Mouse (Mus musculus) olfactory bulb, adult 2 months (tissue): ENCODE data around the gene Ralgps2. TPM values are rescaled to one million over a fixed set of nuclear protein-coding genes. Genes with fewer than 3 reads are reported as not detected.

Experiments
- H3K27ac ChIP-seq: fragments of 200-500 bp; 2 replicates; pipeline ENCODE4 v1.5.1; 2012; ENCODE audit warnings: low read depth, low read length; ENCODE audit not compliant: insufficient read depth
- H3K4me1 ChIP-seq: fragments of 200-500 bp; 2 replicates; pipeline ENCODE4 v1.6.1; 2012; ENCODE audit warnings: low read length; ENCODE audit not compliant: control insufficient read depth, insufficient read depth
- H3K4me3 ChIP-seq: fragments of 200-500 bp; 2 replicates; pipeline ENCODE4 v1.5.1; 2012; ENCODE audit warnings: mild to moderate bottlenecking, low read depth, low read length, moderate library complexity; ENCODE audit not compliant: insufficient read depth
- CTCF ChIP-seq: fragments of 200-500 bp; IDR thresholded peaks from 2 replicates; pipeline ENCODE4 v1.5.1; 2012; ENCODE audit warnings: low read depth, mild to moderate bottlenecking, low read length, moderate library complexity; ENCODE audit not compliant: insufficient read depth
- POLR2A ChIP-seq: fragments of 200-500 bp; IDR thresholded peaks from 2 replicates; pipeline ENCODE4 v1.6.1; 2012; ENCODE audit warnings: mild to moderate bottlenecking, low read depth, low read length, moderate library complexity; ENCODE audit not compliant: insufficient read depth
- WGBS: fragments of 180-500 bp; shearing (Covaris S2); methylation state at CpG from one replicate; pipeline ENCODE4 v1.1.7; 2018; 5-methylcytosine and 5-hydroxymethylcytosine counted together
- polyA plus RNA-seq: library from polyadenylated mRNA; stranded (reverse); fragments of >200 nt; gene quantifications from 2 replicates; pipeline ENCODE4 v1.2.4, GENCODE M21; 2012; ENCODE audit warnings: low replicate concordance; ENCODE audit not compliant: missing spikeins, insufficient read depth, insufficient read length

Gene Ralgps2
- polyA plus RNA-seq, 1 experiment = not detected

- H3K4me3 ChIP-seq = no peak overlapping the region
- no peak for TF ChIP-seq CTCF
- no peak for TF ChIP-seq POLR2A
- 5% methylated on average over 3 of the region's 3 CpGs for WGBS
- peaks cover 22% of the 10 kb centered on the region for H3K4me1 ChIP-seq
- H3K27ac ChIP-seq = no peak overlapping the region
These were observed 22.0 kb downstream of the Ralgps2 start for GRCm38 (mm10) chr1:156917460-156917859.

GRCm38 (mm10) chr1:156916361-156916760 lies 23.1 kb downstream of the Ralgps2 start:
- TF ChIP-seq POLR2A (no peak), CTCF (no peak)
- H3K27ac ChIP-seq = no peak overlapping the region
- no peak overlapping the region for H3K4me3 ChIP-seq
- peaks cover 17% of the 10 kb centered on the region for H3K4me1 ChIP-seq
- WGBS = 65% methylated on average over 3 of the region's 3 CpGs

- Histone ChIP-seq H3K4me3 (no peak overlapping the region), H3K27ac (no peak overlapping the region), H3K4me1 (peaks cover 13% of the 10 kb centered on the region)
- no peak for TF ChIP-seq CTCF
- no peak for TF ChIP-seq POLR2A
- 84% methylated on average over 5 of the region's 5 CpGs for WGBS
These were observed 24.5 kb downstream of the Ralgps2 start for GRCm38 (mm10) chr1:156914942-156915341.

GRCm38 (mm10) chr1:156913190-156913589 lies 26.2 kb downstream of the Ralgps2 start:
- 80% methylated on average over 6 of the region's 6 CpGs for WGBS

GRCm38 (mm10) chr1:156910948-156911347 lies 28.5 kb downstream of the Ralgps2 start:
- H3K4me3 ChIP-seq = no peak overlapping the region
- WGBS = 60% methylated on average over 2 of the region's 2 CpGs
- H3K27ac ChIP-seq = no peak overlapping the region
- no peak for TF ChIP-seq CTCF
- TF ChIP-seq POLR2A = no peak
- peaks cover 5% of the 10 kb centered on the region for H3K4me1 ChIP-seq

More at GRCm38 (mm10) chr1:156913190-156913589, 26.2 kb downstream of the Ralgps2 start:
- Histone ChIP-seq H3K27ac (no peak overlapping the region), H3K4me1 (peaks cover 8% of the 10 kb centered on the region), H3K4me3 (no peak overlapping the region)
- no peak for TF ChIP-seq CTCF
- no peak for TF ChIP-seq POLR2A

GRCm38 (mm10) chr1:156909866-156910265 lies 29.6 kb downstream of the Ralgps2 start:
- no peak for TF ChIP-seq CTCF
- no peak for TF ChIP-seq POLR2A
- Histone ChIP-seq H3K4me1 (peaks cover 4% of the 10 kb centered on the region), H3K4me3 (no peak overlapping the region), H3K27ac (no peak overlapping the region)

- TF ChIP-seq CTCF (no peak), POLR2A (no peak)
- no peak overlapping the region for H3K27ac ChIP-seq
- H3K4me1 ChIP-seq = peaks cover 3% of the 10 kb centered on the region
- H3K4me3 ChIP-seq = no peak overlapping the region
- WGBS = 96% methylated on average over 4 of the region's 4 CpGs
These were observed 30.2 kb downstream of the Ralgps2 start for GRCm38 (mm10) chr1:156909265-156909664.

- TF ChIP-seq CTCF (no peak), POLR2A (no peak)
- H3K4me3 ChIP-seq = no peak overlapping the region
- WGBS = 63% methylated on average over 2 of the region's 2 CpGs
- no peak overlapping the region for H3K27ac ChIP-seq
- H3K4me1 ChIP-seq = no peaks in the 10 kb centered on the region
These were observed 33.8 kb downstream of the Ralgps2 start for GRCm38 (mm10) chr1:156905660-156906059.

- no peaks in the 10 kb centered on the region for H3K4me1 ChIP-seq
- H3K27ac ChIP-seq = no peak overlapping the region
- no peak for TF ChIP-seq CTCF
- TF ChIP-seq POLR2A = no peak
- H3K4me3 ChIP-seq = no peak overlapping the region
- WGBS = 97% methylated on average over 3 of the region's 3 CpGs
These were observed 35.5 kb downstream of the Ralgps2 start for GRCm38 (mm10) chr1:156903899-156904298.

- no peak for TF ChIP-seq CTCF
- Histone ChIP-seq H3K4me3 (no peak overlapping the region), H3K27ac (no peak overlapping the region), H3K4me1 (peaks cover 7% of the 10 kb centered on the region)
- 65% methylated on average over 6 of the region's 6 CpGs for WGBS
These were observed 37.7 kb downstream of the Ralgps2 start for GRCm38 (mm10) chr1:156901689-156902088.
